Mouse (Mus musculus) gastrocnemius, postnatal 10 days (tissue): ENCODE results near the gene Klhdc8b. TPM values are rescaled to one million over a fixed set of nuclear protein-coding genes. Genes with fewer than 3 reads are reported as not detected.
A peak's percentile ranks its signal among the peaks of the same experiment; 100 is the strongest.

Experiments
- DNase-seq: peaks from one replicate; pipeline ENCODE4 v3.0.0; 2021; ENCODE audit warnings: mixed read lengths
- total RNA-seq, 2 experiments: library from RNA; stranded (reverse); gene quantifications; 2 replicates each; pipeline ENCODE4 v1.2.3; 2021

The Klhdc8b gene
- total RNA-seq, 2 experiments from 2014 or later, result 8.0 to 8.8 TPM

DNA sequence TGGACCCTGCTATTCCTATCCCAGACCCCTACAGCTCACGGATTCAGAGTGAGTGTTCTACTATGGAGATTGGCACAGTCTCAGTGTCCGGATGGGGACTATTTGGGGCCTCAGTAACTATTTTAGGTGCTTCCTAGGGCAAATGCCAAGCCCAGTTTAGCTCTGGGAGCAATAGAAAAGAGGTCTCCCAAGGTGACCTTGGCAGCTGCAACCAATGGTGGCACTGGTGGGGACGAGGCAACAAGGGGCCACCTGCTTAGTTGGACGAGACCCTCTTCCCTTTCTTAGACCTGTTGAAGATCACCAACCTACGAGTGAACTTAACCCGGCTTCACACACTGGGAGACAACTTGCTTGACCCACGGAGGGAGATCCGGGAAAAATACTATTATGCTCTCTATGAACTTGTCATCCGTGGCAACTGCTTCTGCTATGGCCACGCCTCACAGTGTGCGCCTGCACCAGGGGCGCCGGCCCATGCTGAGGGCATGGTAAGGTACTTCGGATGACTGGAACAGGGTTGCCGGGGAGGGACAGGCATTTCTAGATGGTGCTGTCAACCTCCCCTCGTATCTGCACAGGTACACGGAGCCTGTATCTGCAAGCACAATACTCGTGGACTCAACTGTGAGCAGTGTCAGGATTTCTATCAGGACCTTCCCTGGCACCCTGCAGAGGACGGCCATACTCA, 20.3 kb upstream of the Klhdc8b start:
- DNase-seq, result no peak

DNA sequence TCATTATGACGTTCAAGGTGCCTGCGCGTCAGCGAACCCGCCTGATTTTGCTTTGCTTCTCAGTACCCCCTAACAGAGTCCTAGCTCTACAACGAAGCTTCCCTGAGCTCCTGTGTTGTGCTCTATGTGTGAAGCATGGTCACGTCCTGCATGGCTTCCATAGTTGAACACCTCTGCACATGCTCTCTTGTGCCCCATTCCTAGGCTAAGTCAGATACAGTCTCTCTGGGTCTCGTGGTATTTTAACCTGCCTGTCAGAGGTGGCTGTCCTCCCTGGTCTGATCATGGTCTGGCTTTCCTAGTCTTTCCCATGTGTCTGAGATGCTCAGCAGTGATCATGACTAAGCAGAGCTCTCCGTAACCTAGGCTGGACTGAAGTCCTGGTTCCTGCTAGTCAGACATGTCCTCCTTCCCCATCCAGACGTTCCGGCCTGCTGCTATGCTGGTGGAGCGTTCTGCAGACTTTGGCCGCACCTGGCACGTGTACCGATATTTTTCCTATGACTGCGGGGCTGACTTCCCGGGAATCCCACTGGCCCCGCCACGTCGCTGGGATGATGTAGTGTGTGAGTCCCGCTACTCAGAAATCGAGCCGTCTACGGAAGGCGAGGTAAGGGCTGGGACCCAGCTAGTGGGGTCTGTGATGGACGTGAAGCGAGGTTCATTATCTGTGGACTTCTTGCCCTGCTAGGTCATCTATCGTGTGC, 19.6 kb upstream of the Klhdc8b start:
- DNase-seq, result no peak

DNA sequence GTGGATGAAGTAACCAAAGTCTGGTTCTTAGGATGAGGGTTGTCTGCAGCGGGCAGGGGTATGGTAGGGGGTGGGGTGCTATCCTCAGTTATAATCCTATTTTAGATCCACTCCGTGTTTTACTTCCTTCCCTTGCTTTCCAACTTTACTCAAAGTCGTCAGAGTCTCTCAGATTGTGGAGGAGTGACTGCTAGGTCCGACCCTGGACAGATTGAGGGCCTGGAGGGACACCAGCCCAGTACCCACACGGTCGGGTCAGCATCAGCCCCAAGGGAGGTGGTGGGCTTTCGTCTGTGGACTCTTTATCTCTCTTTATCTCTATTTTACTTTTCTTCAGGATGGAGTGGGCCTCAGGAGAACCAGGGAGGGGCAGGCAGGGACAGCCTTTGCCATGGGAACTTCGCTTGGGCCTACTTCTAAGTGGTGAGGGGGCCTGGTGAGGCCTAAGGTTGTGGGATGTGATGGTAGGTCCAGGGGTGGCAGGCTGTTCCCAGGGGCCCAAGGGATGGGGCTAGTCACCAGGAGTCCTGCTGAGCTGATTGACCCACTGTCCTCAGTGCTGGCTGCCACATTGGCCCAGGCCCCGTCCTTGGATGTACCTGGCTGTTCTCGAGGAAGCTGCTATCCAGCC, 18.5 kb upstream of the Klhdc8b start, which contains the start of gene Lamb2:
TSS of gene Lamb2 (plus strand) at position 16 of the 631 bp plus-strand sequence.
- no peak for DNase-seq

DNA sequence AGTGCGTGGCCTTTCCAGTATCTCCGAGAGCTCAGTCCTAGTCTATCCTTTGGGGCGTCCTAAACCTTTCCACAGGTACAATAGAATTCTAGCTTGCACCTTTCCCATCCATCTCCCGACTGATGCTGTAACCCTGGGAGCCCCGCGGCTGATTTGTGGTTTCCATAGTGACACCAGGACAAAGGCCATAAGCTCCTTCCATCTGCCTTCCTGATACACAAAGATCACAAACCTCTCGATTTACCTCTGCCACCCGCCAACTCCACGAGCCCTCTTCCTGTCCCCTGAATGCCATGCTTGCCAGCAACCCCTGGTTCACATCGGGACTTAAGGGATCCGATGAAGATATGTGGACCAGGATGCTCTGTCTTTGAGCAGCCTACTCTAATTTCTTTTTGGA, 17.9 kb upstream of the Klhdc8b start:
- DNase-seq, result peak; percentile 25

DNA sequence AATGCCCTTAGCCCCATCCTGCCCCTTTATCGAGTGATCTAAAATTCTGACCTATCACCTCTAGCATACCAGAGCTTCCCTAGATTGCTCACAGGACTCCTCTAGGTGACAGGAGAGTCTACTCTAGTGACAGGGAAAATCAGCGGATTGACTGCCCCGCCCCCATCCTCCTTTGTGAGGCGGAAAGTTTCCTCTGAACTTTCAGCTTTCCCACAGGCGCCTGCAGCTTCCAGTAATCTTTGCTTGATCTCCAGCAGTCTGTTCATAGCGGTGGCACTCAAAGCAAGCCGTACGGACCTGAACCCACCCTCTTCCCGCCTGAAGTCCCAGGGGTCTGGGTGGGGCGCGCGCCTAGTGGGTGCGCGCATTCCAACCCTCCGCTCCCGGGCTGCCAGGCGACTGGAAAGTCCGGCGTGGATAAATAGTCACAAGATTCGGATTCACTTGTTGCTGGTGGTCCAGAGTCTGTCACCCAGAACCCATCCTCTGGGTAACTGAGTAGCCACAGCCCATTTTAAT, 17.3 kb upstream of the Klhdc8b start:
- peak; percentile 86 for DNase-seq

DNA sequence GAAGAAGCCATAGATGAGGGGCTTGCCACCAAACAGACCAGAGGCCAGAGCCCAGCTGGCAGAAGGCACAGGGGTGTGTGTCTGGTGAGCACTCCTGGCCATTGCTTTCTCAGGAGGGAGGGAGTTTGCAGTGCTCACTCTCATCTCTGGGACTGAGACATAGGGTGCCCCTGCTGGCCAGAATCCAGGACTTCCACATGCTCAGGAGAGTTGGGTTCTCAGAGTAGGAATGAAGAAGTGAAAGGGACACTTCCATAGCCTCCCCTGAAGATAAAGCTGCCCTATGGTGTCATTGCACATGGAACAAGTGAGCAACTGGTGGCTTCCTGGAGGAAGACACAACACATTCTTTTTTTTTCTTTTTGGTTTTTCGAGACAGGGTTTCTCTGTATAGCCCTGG, 13.1 kb upstream of the Klhdc8b start:
- no peak for DNase-seq

DNA sequence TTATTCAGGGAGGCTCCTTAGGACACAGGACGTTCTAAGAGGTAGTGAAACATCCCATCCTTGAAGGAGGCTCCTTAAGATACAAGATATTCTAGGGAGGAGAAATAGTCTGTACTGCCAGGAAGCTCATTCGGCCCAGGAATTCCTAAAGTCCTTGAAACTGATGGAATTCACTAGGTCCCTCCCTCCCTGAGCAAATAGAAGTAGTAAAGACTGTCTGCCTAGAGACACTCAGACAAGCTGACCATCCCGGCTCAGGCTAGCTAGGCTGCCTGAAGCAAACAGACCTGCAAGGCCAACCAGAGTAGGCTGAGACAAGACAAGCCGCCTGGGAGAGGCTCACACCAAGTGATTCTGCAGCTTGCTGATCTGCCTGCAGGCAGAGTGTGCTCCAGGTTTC, 8.5 kb upstream of the Klhdc8b start:
- DNase-seq, result no peak

DNA sequence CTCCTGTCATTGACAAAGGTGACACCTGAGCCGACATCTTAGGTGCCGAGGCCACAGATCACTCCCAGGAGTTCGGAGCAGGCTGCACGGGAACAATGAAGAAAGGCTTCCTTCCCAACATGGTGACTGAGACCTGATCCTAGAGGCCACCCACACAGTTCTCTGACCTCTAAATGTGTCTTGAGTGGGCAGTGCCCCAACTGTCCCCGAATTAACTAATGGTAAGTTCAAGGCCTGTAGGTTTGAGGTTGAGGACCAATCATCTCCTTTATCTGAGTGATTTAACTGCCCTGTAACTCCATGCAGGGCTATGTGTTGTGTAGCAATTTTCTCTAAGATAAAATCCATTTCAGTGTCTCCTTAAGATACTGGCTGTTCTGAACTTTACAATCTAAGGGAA, 8.0 kb upstream of the Klhdc8b start:
- no peak for DNase-seq

DNA sequence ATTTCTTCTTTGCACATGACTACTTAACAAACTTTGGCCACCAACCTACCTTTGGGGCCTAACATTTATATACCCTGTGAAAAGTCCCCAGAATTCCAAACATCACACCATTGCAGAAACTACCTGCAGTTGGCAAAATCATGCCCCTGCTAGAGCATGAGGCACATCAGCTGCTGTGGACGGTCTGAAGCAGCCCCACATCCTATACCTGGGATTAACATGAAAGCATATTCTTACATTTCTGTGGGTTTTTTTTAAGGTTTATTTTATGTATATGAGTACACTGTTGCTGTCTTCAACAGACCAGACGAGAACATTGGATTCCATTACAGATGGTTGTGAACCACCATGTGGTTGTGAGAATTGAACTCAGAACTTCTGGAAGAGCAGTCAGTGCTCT, 4.8 kb upstream of the Klhdc8b start:
- no peak for DNase-seq

DNA sequence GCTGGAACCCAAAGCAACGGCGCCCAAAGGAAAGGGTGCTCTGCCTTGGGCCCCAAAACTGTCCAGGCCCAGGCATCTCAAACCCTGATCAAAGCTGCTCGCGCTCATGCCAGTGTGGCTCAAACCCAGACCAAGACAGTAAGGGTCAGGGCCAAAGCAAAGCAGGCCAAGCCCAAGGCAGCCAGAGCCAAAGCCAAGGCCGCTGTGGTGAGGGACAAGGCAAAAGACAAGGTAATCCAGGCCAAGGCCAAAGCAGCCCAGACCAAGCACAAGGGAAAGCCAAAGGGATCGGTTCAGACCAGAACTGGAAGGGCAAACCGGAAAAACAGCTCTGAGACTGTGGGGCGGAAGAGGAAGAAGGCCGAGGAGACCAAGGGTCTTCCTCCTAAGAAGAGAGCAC, 2.3 kb upstream of the Klhdc8b start:
- DNase-seq, result no peak

DNA sequence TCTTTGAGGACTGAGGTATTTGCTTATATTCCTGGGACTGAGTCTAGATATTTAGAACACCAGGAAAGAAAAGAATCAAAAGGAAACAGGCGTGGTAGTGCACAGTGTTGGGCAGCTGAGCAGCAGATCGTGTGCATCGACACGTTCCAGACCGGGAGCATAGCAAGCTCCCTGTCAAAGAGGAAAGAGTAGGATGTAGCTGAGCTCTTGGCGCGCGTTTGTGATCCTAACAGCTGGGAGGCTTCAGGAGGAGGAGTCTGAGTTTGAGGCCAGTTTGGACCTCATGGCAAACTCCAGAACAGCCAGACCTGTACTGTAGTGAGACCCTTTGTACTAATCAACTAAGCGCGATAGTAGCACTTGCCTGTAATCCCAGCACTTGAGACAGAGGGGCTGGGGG, 811 bp upstream of the Klhdc8b start:
- DNase-seq, result no peak

DNA sequence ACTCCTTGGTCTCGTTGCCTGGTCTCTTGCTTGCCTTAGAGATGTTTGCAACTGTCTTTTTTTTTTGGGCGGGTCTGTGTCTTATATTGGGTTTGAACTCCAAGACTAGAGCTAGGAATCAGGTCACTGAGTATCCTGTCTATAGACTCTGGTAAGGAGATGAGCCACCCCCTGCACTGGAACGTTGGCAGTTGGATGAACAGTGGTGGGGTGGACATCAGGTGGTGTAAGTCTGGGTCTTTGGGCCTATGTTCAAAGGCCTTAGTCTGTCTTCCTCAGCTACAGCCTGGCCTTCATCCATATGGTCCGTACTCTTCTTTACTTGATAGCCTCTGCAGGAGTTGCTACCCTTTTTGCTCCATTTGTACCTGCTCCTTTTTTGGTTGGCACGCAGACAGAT, 294 bp upstream of the Klhdc8b start:
- no peak for DNase-seq

DNA sequence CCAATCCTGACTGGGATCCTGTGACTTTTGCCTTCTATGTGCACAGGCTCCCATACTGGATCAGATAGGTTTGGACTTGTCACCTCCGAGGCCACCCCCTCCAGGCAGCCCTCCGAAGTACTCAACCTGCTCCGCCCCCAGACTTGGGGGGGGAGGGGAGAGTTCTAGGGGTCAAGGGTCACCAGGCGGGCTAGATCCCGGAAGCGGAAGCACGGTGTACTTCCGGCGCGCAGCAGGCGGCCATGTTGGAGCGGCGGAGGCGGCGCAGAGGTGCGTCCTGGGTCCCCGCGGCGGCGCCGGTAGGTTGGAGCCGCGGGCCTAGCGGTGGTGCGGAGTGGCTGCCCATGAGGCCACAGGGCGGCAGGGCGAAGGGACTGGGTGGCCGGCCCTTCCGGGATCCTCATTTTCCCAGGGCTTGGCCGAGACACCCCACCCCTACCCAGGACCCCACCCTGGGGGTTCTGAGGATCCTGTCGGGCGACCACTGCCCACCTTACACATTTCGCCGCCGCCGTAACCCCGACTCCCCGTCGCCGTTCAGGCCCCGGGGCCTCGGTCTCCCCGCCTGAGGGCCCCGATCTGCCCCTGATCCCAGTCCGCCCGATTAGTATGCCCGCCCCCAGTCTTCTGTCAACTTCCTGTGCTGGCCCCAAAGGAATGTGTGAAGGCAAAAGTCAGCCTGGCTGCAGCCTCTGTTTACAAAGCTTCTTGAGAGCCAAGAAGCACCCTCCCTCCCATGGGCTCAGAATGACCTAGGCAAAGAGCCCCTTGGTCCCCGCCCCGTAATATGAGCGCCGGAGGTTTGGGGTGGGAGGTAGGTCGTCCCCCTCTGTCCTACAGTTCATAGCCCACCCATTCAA, 832 bp downstream of the Klhdc8b start, which contains the start of gene Ccdc71:
TSS of gene Ccdc71 (plus strand) at position 209 of the 860 bp plus-strand sequence.
- peak; percentile 88 for DNase-seq

DNA sequence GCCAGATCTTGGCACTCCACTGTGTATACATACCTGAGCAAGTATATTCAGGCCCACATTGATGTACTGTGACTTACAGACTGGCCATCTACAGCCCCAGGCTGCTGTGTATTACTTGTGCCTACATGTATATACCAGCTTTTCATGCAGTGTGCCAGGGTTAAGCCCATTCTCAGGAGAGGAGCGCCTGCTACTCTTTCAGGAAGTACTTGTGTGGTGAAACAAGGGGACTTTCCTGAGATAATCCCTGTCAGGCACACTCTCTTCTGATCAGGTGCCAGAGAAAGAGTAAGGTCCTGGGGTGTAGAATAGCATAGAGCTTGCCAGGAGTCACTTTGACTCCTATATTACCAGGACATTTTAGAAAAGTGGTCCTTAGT, 1.5 kb downstream of the Klhdc8b start:
- DNase-seq, result no peak

DNA sequence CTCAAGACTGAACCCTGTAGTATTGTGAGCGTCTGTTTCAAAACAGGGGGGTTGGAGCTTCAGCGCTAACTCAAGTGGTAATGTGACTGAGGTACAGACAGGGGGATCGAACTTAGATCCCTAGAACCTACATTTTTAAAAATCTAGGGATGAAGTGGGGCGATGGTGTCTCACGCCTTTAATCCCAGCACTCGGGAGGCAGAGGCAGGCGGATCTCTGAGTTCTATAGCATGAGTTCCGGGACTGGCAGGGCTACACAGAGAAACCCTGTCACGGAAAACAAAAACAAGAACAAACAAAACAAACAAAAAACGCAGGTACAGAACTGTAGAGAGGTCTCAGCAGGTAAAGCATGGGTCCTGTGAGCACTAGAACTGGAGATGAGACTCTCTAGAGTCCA, 4.4 kb downstream of the Klhdc8b start:
- no peak for DNase-seq

DNA sequence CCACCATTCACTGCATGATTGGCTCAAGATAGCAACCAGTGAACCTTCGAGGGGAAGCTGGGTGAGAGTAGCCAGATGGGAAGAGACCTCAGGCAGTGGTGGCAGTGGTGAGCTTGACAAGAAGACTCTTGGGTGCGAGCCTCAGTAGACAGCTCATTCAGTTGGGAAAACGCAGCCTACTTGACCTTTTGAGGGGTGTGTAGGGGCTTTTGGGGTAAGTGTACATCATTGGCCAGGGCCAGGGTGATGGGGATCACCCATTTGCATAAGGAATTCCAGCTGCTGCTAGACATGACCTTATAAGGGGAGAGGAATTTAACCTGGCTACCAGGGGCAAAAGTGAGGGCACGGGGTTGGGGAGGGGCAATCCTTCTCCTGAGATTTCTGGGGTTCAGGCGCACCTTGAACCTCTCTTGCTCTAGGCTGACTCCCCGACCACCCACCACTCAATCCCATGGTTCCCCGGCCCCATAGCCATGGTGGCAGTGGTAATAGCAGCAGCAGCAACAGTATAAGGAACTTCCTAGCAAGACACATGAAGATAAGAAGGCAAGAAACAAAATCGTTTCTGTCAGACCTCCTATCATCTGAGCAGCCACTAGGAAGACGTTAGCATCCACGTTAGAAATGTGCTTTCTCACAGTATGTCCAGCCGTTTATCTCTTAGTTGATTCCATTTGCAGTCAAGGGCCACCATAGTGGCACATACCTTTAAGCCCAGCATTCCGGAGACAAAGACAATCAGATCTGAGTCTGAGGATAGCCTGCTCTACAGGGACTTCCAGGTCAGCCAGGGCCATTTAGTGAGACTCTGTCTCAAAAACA, 5.4 kb downstream of the Klhdc8b start:
- no peak for DNase-seq

DNA sequence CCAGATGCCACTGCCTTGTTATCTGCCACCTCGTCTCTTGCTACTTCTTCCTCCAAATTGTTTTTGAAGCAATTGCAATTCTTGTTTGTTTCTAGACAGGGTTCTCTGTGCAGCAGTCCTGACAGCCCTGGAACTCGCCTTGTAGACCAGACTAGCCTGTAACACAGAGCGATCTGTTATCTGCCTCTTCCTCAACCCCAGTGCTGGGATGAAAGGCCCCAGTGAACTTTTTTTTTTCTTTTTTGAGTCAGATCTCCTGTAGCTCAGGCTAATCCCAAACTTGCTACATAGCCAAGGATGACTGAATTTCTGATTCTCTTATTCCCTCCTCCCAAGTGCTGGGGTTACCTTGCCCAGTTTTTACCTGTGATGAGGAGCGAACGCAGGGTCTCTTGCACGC, 7.0 kb downstream of the Klhdc8b start:
- no peak for DNase-seq

DNA sequence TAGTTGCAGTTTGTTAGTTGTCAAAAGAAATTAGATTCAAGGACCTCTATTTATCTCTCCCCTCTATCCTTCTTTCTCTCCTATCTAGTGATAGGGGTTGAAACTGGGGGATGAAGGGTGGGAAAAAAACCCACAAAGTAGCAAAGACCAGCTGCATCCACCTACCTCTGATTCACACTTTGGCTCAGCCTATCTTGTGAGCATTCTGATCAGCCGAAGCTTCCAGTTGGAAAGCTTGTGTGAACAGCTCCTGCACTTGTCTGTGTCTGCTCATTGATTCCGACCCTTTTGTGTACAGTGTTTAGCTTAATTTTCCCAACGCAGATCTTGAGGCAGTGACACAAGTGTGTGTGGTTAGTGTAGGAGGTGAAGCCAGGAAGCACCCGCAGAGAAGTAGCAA, 7.9 kb downstream of the Klhdc8b start:
- DNase-seq, result no peak

DNA sequence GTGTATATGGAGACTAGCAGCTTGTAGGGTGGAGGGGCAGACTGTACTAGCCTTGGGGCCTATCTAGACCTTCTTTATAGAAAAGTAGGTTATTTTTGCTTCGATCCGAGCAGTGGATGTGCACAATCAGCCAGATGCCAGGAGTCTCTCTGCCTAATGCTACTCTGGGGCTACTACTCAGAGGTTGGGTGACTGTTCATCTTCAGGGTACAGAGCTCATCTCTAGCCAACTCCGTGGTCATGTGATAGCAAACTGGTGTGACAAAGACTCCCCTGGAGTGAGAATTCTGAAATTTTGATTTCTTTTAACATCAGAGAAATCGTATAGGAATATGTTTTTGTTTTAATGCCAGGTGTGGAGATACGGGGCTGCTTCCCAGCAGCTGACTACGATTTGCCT, 8.5 kb downstream of the Klhdc8b start:
- DNase-seq, result no peak

DNA sequence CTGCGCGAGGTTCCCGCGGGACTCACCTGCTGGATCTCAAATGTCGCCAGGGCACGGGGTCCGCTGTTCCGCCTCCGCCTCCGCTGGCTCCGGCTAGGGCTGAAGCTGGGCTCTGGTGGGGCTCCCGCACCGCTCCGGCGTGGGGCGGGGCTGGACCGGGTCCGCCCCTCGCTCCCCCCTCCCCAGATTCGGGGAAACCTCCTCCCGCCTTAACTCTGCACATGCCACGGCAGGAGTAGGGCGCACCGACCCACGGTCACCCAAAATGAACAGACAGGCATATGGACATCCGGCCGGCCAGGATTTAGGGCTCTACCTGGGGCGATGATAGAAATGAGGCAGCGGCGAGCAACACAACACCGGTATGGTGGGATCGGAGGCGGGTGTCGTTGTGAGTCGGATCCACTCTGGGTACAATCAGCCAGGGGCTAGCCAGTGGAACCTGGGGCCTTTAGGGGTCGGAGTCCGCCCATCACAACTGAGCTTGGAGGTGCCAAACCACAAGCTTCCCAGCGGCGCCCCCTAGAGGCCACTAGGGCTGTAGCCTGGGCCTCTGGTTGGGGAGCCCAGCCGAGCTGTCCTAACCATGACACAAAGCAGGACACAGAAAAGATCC, 9.0 kb downstream of the Klhdc8b start:
- DNase-seq, result peak; percentile 94
